In the genomic region with DNA sequence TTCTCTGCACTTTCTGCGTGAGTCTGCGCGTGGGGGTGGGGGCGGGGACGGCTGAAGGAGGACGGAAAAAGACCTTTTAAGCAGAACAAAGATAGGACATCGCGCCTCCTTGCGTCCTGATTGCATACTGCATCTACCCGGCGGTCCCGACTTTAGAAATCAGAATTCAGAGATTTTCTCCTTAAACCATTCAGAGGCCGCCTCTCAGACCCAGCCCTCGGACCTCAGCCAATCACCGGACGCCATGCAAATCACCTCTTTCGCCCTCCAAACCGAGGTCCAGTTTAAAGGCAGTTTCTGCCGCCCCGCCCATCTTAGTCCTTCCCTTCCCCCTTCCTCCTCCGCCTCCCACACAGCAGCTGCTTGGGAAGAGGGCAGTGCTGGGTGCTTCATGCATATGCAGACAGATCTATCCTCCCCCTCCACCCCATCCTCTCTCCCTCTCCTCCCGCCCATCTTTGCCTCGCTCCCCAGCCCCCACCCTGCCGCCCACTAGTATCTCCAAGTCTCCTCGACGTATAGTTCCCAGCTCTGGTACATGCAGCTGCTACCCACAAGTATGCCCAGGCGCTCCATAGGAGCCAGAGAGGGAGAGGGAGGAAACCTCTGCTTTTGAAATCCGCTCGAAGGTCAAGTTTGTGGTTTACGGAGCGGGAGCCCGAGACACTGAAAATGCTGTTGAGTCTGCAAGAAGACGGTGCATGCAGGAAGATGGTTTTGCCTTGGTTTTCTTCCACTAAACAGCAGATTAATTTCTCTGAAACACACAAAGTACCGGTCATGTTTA, we compare ENCODE assay signal across 8 mouse cellular contexts.
A peak's percentile ranks its signal among the peaks of the same experiment; 100 is the strongest.
DNase-seq lines count a peak whose midpoint lies in the region; ATAC-seq lines count a peak whose summit lies in the region.

No protein-coding gene starts in this region.

- H3K36me3 ChIP-seq in embryonic facial prominence, embryonic 13.5 days = no peaks in the 10 kb centered on the region
- no peaks in the 10 kb centered on the region for H3K36me3 ChIP-seq in heart, embryonic 10.5 days
- no peaks in the 10 kb centered on the region for H3K36me3 ChIP-seq in kidney, embryonic 15.5 days
- H3K36me3 ChIP-seq in stomach, embryonic 14.5 days (ENCODE audit: control insufficient read depth, insufficient read depth, low read length) = no peaks in the 10 kb centered on the region

- H3K4me1 ChIP-seq in embryonic facial prominence, embryonic 13.5 days = peaks cover 14% of the 10 kb centered on the region
- 0 out of 2 replicates have a peak, but pooled peaks cover 5% of the 10 kb centered on the region for H3K4me1 ChIP-seq in heart, embryonic 10.5 days
- peaks cover 28% of the 10 kb centered on the region for H3K4me1 ChIP-seq in kidney, embryonic 15.5 days
- H3K4me1 ChIP-seq in stomach, embryonic 14.5 days (ENCODE audit: control insufficient read depth, insufficient read depth, low read length) = no peaks in the 10 kb centered on the region

- H3K27me3 ChIP-seq in embryonic facial prominence, embryonic 13.5 days = peaks cover 60% of the 10 kb centered on the region
- peaks cover 50% of the 10 kb centered on the region for H3K27me3 ChIP-seq in heart, embryonic 10.5 days (ENCODE audit: insufficient read depth, poor library complexity, severe bottlenecking)
- H3K27me3 ChIP-seq in kidney, embryonic 15.5 days = peaks cover 61% of the 10 kb centered on the region
- peaks cover 21% of the 10 kb centered on the region for H3K27me3 ChIP-seq in stomach, embryonic 14.5 days (ENCODE audit: control insufficient read depth, insufficient read depth, low read length)

- peak overlapping the region; percentile 78 for H3K4me2 ChIP-seq in embryonic facial prominence, embryonic 13.5 days
- H3K4me2 ChIP-seq in kidney, embryonic 15.5 days = peak overlapping the region; percentile 86
- H3K4me2 ChIP-seq in stomach, embryonic 14.5 days (replicated peaks; ENCODE audit: low read depth, low read length) = peak overlapping the region; percentile 69

- 0 out of 2 replicates have a peak overlapping the region, but pooled peaks have one; percentile 11 for H3K27ac ChIP-seq in embryonic facial prominence, embryonic 13.5 days
- H3K27ac ChIP-seq in heart, embryonic 10.5 days = peak overlapping the region; percentile 76
- peak overlapping the region; percentile 56 for H3K27ac ChIP-seq in kidney, embryonic 15.5 days
- no peak overlapping the region; the same call in 1 of the 2 replicates for H3K27ac ChIP-seq in stomach, embryonic 14.5 days (ENCODE audit: low read length)

- H3K9me3 ChIP-seq in embryonic facial prominence, embryonic 13.5 days = no peaks in the 10 kb centered on the region
- no peaks in the 10 kb centered on the region for H3K9me3 ChIP-seq in heart, embryonic 10.5 days
- H3K9me3 ChIP-seq in kidney, embryonic 15.5 days (replicated peaks) = no peaks in the 10 kb centered on the region
- no peaks in the 10 kb centered on the region for H3K9me3 ChIP-seq in stomach, embryonic 14.5 days (ENCODE audit: control insufficient read depth, low read depth, low read length)

- WGBS in embryonic facial prominence, embryonic 13.5 days = under 1% methylated on average over 34 of the region's 34 CpGs
- under 1% methylated on average over 33 of the region's 34 CpGs for WGBS in heart, embryonic 10.5 days
- under 1% methylated on average over 34 of the region's 34 CpGs for WGBS in kidney, embryonic 15.5 days
- under 1% methylated on average over 34 of the region's 34 CpGs for WGBS in stomach, embryonic 14.5 days

- H3K4me3 ChIP-seq in embryonic facial prominence, embryonic 13.5 days = peak overlapping the region; percentile 47
- peak overlapping the region; percentile 65 for H3K4me3 ChIP-seq in heart, embryonic 10.5 days
- H3K4me3 ChIP-seq in kidney, embryonic 15.5 days (replicated peaks) = peak overlapping the region; percentile 49
- H3K4me3 ChIP-seq in stomach, embryonic 14.5 days (ENCODE audit: low read depth, low read length) = peak overlapping the region; percentile 33

- DNase-seq in 3T3-L1 (ENCODE audit: low read depth, low spot score) (peak; percentile 98), liver (peak; percentile 83)
- DNase-seq in adrenal gland, postnatal 25 days = peak; percentile 93
- peak; percentile 98 for DNase-seq in heart, embryonic 10.5 days (ENCODE audit: low spot score)

- peak; percentile 94 for ATAC-seq in embryonic facial prominence, embryonic 13.5 days (ENCODE audit: insufficient number of reproducible peaks, insufficient read depth, low FRiP score, low TSS enrichment, low read depth)
- ATAC-seq in kidney, embryonic 15.5 days (replicated peaks; ENCODE audit: low FRiP score) = peak; percentile 99
- peak; percentile 60 for ATAC-seq in monocyte, adult 5-6 weeks (replicated peaks; ENCODE audit: insufficient number of reproducible peaks, low FRiP score, low TSS enrichment, poor library complexity, severe bottlenecking)
- peak; percentile 99 for ATAC-seq in stomach, embryonic 14.5 days (ENCODE audit: insufficient number of reproducible peaks, insufficient read depth, low FRiP score, low read depth)

- H3K9ac ChIP-seq in embryonic facial prominence, embryonic 13.5 days = peak overlapping the region; percentile 53
- H3K9ac ChIP-seq in kidney, embryonic 15.5 days = peak overlapping the region; percentile 39; the same call in 1 of the 2 replicates
- 0 out of 2 replicates have a peak overlapping the region, but pooled peaks have one; percentile 12 for H3K9ac ChIP-seq in stomach, embryonic 14.5 days (replicated peaks; ENCODE audit: low read depth, low read length)
